8 mouse cellular contexts compared by ENCODE assay signal in the genomic region with DNA sequence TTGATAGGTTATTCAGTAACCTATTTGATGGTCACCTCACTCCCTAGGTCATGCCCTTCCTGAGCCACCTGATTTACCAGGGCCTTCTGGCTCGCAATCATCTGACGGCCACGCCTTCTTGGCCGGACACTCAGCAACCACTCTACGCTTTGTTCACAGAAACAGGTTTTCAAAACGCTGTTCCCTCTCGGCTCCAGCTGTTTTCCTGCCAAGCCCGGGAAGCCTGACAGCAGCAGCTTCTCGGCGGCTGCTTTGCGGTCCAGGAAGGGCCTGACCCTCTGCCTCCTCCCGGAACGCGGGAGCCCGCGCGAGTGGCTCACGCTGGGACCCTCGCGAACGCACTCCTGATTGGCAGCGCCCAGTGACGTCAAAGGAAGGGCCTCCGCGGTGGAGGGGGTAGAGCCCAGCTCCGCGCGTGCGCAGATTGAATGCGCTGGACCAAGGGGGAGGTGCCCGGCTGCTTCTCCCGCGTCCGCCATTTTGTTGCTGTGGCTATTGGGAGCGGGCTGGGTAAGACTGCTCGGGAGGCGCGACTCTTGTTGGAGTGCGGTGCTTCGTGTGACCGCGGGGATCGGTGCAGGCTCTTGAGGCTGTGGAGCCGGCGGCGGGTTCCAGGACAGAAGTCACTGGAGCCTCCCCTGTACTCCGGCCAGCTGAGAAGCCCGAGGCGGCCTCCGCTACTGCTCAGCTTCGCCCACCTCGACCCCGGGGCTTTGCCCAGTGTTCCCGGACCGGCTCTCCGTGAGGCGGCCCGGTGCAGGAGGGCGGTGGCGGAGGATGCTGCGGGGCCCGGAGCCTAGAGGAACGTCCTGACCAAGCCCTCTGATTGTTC. TPM values are rescaled to one million over a fixed set of nuclear protein-coding genes. Genes with fewer than 3 reads are reported as not detected.
DNase-seq lines count a peak whose midpoint lies in the region; ATAC-seq and TF ChIP-seq lines count a peak whose summit lies in the region.

A gene (plus strand): TSS at position 447 of the 832 bp plus-strand sequence.

- DNase-seq in WW6 (ENCODE audit: low read depth, low spot score) = peak; percentile 94
- DNase-seq in cerebellum, postnatal 4 days (ENCODE audit: low spot score in 2 of 2) = peak; percentile 97 to 98
- peak; percentile 99 for DNase-seq in gastrocnemius, adult 2 months
- DNase-seq in hindbrain, postnatal 0 days (ENCODE audit: low spot score) = peak; percentile 100
- peak; percentile 98 for DNase-seq in left cerebral cortex, adult 2 months (ENCODE audit: extremely low spot score in 1 of 2, low spot score in 2 of 2)
- DNase-seq in right cerebral cortex, adult 2 months (ENCODE audit: low spot score in 2 of 2) = peak; percentile 97 to 98
- DNase-seq in urinary bladder, postnatal 14 days (ENCODE audit: low spot score) = peak; percentile 97

- intact Hi-C loops in gastrocnemius, adult 2 months (cut with DNase I) = no loop called here
- intact Hi-C loops in left cerebral cortex, adult 2 months (cut with DNase I) = loop anchor here (2.0 to 5.0 kb wide), 2 partner anchors 45 to 81 kb away; a partner anchor contains a TSS

- H3K27me3 ChIP-seq in hindbrain, postnatal 0 days (ENCODE audit: insufficient read depth, low read length) = no peaks in the 10 kb centered on the region

- peak within 1 kb of the TSS; percentile 75 for H3K4me3 ChIP-seq in gastrocnemius, adult 2 months
- H3K4me3 ChIP-seq in hindbrain, postnatal 0 days (ENCODE audit: low read length) = peak within 1 kb of the TSS; percentile 98
- peak within 1 kb of the TSS; percentile 82 for H3K4me3 ChIP-seq in left cerebral cortex, adult 2 months

- under 1% methylated on average over 63 of the region's 63 CpGs for WGBS in hindbrain, postnatal 0 days

- H3K9ac ChIP-seq in hindbrain, postnatal 0 days (replicated peaks; ENCODE audit: low read length) = peak within 1 kb of the TSS; percentile 97

- peak; percentile 98 for ATAC-seq in hindbrain, postnatal 0 days
- ATAC-seq in megakaryocyte, adult 5-6 weeks (ENCODE audit: poor library complexity, severe bottlenecking) = peak; percentile 95

- TF ChIP-seq CTCF in gastrocnemius, adult 2 months (IDR thresholded peaks at IDR 0.05) = no peak
- no peak for TF ChIP-seq CTCF in hindbrain, postnatal 0 days (IDR thresholded peaks at IDR 0.05; ENCODE audit: low read depth)
- TF ChIP-seq CTCF in left cerebral cortex, adult 2 months (IDR thresholded peaks at IDR 0.05) = no peak

- peak within 1 kb of the TSS; percentile 84 for H3K4me2 ChIP-seq in hindbrain, postnatal 0 days (ENCODE audit: low read depth, low read length)

- peaks cover 5% of the 10 kb centered on the region; the same call in 1 of the 2 replicates for H3K36me3 ChIP-seq in hindbrain, postnatal 0 days (ENCODE audit: insufficient read depth, low read length)

- peak within 1 kb of the TSS; percentile 94 for H3K27ac ChIP-seq in gastrocnemius, adult 2 months
- peak within 1 kb of the TSS; percentile 98 for H3K27ac ChIP-seq in hindbrain, postnatal 0 days
- H3K27ac ChIP-seq in left cerebral cortex, adult 2 months = peak within 1 kb of the TSS; percentile 91

- peaks cover 10% of the 10 kb centered on the region for H3K4me1 ChIP-seq in hindbrain, postnatal 0 days (ENCODE audit: insufficient read depth, low read length)

- no peaks in the 10 kb centered on the region for H3K9me3 ChIP-seq in hindbrain, postnatal 0 days (ENCODE audit: low read length)

RNA-seq across cellular contexts. Expression of the gene that starts here (rescaled TPM):
- total RNA-seq in gastrocnemius, adult 2 months (2021) = 10 to 100 TPM; 21.6 to 28.3 TPM
- total RNA-seq in hindbrain, postnatal 0 days (2014; rRNA removed) = 74.8 and 83.1 TPM in 2 replicates
- 54.9 and 68.7 TPM in 2 replicates for polyA plus RNA-seq in hindbrain, postnatal 0 days (2015; fragmentation: Nextera tagmentation; extraction: Ambion mirVana)
- total RNA-seq in left cerebral cortex, adult 2 months (2021) = 10 to 100 TPM; 31.9 to 36.7 TPM
- 25.4 and 29.5 TPM in 2 replicates for total RNA-seq in megakaryocyte, adult 5-6 weeks (2015)
- 25.9 and 26.5 TPM in 2 replicates for total RNA-seq in megakaryocyte, adult 5-6 weeks (2017)

Comparison
In these comparisons a context has a peak if more than half of its experiments do, and no peak if none do; other contexts are left out.
1. Peak in every context shown above with its lines: DNase-seq, ATAC-seq, H3K4me3 ChIP-seq and H3K27ac ChIP-seq.